Mouse (Mus musculus) CH12.LX (cell line): ENCODE measurements around the gene Exosc10. TPM values are rescaled to one million over a fixed set of nuclear protein-coding genes. Genes with fewer than 3 reads are reported as not detected.

ENCODE experiments used
- DNase-seq: peaks from one replicate; pipeline ENCODE4 v3.0.0-alpha.2; 2013; ENCODE audit errors: extremely low read depth
- H3K27ac ChIP-seq: 2 replicates; pipeline ENCODE4 v1.5.1; 2012; ENCODE audit warnings: low read depth, mild to moderate bottlenecking, control low read depth, moderate library complexity; ENCODE audit not compliant: insufficient read depth
- H3K27me3 ChIP-seq: replicated peaks from 2 replicates; pipeline ENCODE3; 2012; ENCODE audit warnings: inconsistent platforms
- H3K36me3 ChIP-seq, 2 experiments: replicated peaks in 1 of 2; 2 replicates each; pipeline versions ENCODE3 to v1.6.1; 2012; ENCODE audit warnings: inconsistent platforms in 1 of 2, low read length in 1 of 2, mild to moderate bottlenecking in 1 of 2, mixed read lengths in 1 of 2, moderate library complexity in 1 of 2; ENCODE audit not compliant: control insufficient read depth in 1 of 2, insufficient read depth in 1 of 2
- H3K4me1 ChIP-seq, 2 experiments: 2 replicates each; pipeline ENCODE4 v1.6.1; 2012; ENCODE audit warnings: inconsistent platforms in 1 of 2, moderate library complexity in 1 of 2; ENCODE audit not compliant: insufficient read depth in 2 of 2, control insufficient read depth in 1 of 2
- H3K4me2 ChIP-seq: 2 replicates; pipeline ENCODE4 v1.6.1; 2012; ENCODE audit warnings: low read depth, mild to moderate bottlenecking, control low read depth; ENCODE audit not compliant: poor library complexity, insufficient read depth, severe bottlenecking
- H3K4me3 ChIP-seq, 3 experiments: fragments of 150-350 bp in 1 of 3; sonication (generic) in 1 of 3; replicated peaks in 1 of 3; 2 replicates each; pipeline versions ENCODE3 to v1.5.1; 2011 to 2012; ENCODE audit warnings: low read depth in 2 of 3, low read length in 2 of 3, mild to moderate bottlenecking in 2 of 3, moderate library complexity in 2 of 3, control low read depth in 1 of 3, improper control_type of control experiment in 1 of 3, inconsistent platforms in 1 of 3, mixed read lengths in 1 of 3; ENCODE audit not compliant: poor library complexity in 1 of 3
- H3K79me2 ChIP-seq: replicated peaks from 2 replicates; pipeline ENCODE4 v1.6.1; 2012; ENCODE audit warnings: mild to moderate bottlenecking, moderate library complexity; ENCODE audit not compliant: control insufficient read depth, poor library complexity, insufficient read depth, severe bottlenecking; ENCODE audit errors: extremely low read depth
- H3K9ac ChIP-seq: 2 replicates; pipeline ENCODE4 v1.6.1; 2012; ENCODE audit warnings: low read depth, mild to moderate bottlenecking, control low read depth, moderate library complexity; ENCODE audit not compliant: insufficient read depth
- H3K9me3 ChIP-seq: replicated peaks from 2 replicates; pipeline ENCODE3; 2012; ENCODE audit warnings: low read length, inconsistent platforms, mixed read lengths
- CHD2 ChIP-seq: IDR thresholded peaks from 2 replicates; pipeline ENCODE4 v1.6.1; 2011; ENCODE audit warnings: low read length, improper control_type of control experiment
- CTCF ChIP-seq, 2 experiments: IDR thresholded peaks in 1 of 2; conservative IDR thresholded peaks in 1 of 2; 2 replicates each; pipeline ENCODE4 v1.5.1; 2011 to 2012; ENCODE audit warnings: low read depth in 2 of 2, low read length in 2 of 2, improper control_type of control experiment in 1 of 2, inconsistent platforms in 1 of 2, mild to moderate bottlenecking in 1 of 2, moderate library complexity in 1 of 2
- EP300 ChIP-seq: IDR thresholded peaks from 2 replicates; pipeline ENCODE4 v1.6.1; 2011; ENCODE audit warnings: low read length, improper control_type of control experiment
- GABPA ChIP-seq: IDR thresholded peaks from 2 replicates; pipeline ENCODE4 v1.6.1; 2012; ENCODE audit warnings: low read depth, low read length, improper control_type of control experiment, inconsistent platforms; ENCODE audit not compliant: insufficient replicate concordance
- HCFC1 ChIP-seq: IDR thresholded peaks from 2 replicates; pipeline ENCODE4 v1.6.1; 2012; ENCODE audit warnings: low read depth, mild to moderate bottlenecking, inconsistent platforms, low read length, improper control_type of control experiment
- JUN ChIP-seq: IDR thresholded peaks from 2 replicates; pipeline ENCODE4 v1.6.1; 2011; ENCODE audit warnings: low read depth, mild to moderate bottlenecking, low read length, improper control_type of control experiment, moderate library complexity; ENCODE audit not compliant: insufficient read depth
- JUND ChIP-seq: conservative IDR thresholded peaks from 2 replicates; pipeline ENCODE4 v1.6.1; 2011; ENCODE audit warnings: low read depth, low read length, improper control_type of control experiment
- KAT2A ChIP-seq: IDR thresholded peaks from 2 replicates; pipeline ENCODE4 v1.6.1; 2012; ENCODE audit warnings: low read length, improper control_type of control experiment, inconsistent platforms; ENCODE audit not compliant: insufficient replicate concordance
- MAX ChIP-seq: IDR thresholded peaks from 2 replicates; pipeline ENCODE4 v1.6.1; 2011; ENCODE audit warnings: low read length, improper control_type of control experiment
- MEF2A ChIP-seq: IDR thresholded peaks from 2 replicates; pipeline ENCODE4 v1.6.1; 2014; ENCODE audit warnings: low read depth, mild to moderate bottlenecking, inconsistent platforms, low read length, improper control_type of control experiment, borderline replicate concordance
- MXI1 ChIP-seq: IDR thresholded peaks from 2 replicates; pipeline ENCODE4 v1.6.1; 2011; ENCODE audit warnings: mild to moderate bottlenecking, low read depth, low read length, improper control_type of control experiment
- NELFE ChIP-seq: IDR thresholded peaks from 2 replicates; pipeline ENCODE4 v1.6.1; 2011; ENCODE audit warnings: low read depth, low read length, improper control_type of control experiment
- NRF1 ChIP-seq: IDR thresholded peaks from 2 replicates; pipeline ENCODE4 v1.6.1; 2014; ENCODE audit warnings: low read depth, mild to moderate bottlenecking, inconsistent platforms, low read length, improper control_type of control experiment, moderate library complexity
- PAX5 ChIP-seq: IDR thresholded peaks from 2 replicates; pipeline ENCODE4 v1.6.1; 2012; ENCODE audit warnings: low read length, inconsistent platforms, mixed read lengths
- RAD21 ChIP-seq: IDR thresholded peaks from 2 replicates; pipeline ENCODE4 v1.6.1; 2011; ENCODE audit warnings: low read depth, mild to moderate bottlenecking, low read length, improper control_type of control experiment, moderate library complexity
- RCOR1 ChIP-seq: conservative IDR thresholded peaks from 2 replicates; pipeline ENCODE4 v1.6.1; 2012; ENCODE audit warnings: low read depth, mild to moderate bottlenecking, inconsistent platforms, low read length, improper control_type of control experiment
- SIN3A ChIP-seq: IDR thresholded peaks from 2 replicates; pipeline ENCODE4 v1.6.1; 2012; ENCODE audit warnings: low read length, improper control_type of control experiment, inconsistent platforms
- SMC3 ChIP-seq: IDR thresholded peaks from 2 replicates; pipeline ENCODE4 v1.6.1; 2011; ENCODE audit warnings: low read depth, low read length, improper control_type of control experiment
- TBP ChIP-seq: conservative IDR thresholded peaks from 2 replicates; pipeline ENCODE4 v1.6.1; 2011; ENCODE audit warnings: low read depth, low read length, improper control_type of control experiment
- UBTF ChIP-seq: IDR thresholded peaks from 2 replicates; pipeline ENCODE4 v1.6.1; 2012; ENCODE audit warnings: low read depth, mild to moderate bottlenecking, inconsistent platforms, low read length, improper control_type of control experiment, moderate library complexity
- ZC3H11A ChIP-seq: IDR thresholded peaks from 2 replicates; pipeline ENCODE4 v1.6.1; 2012; ENCODE audit warnings: low read depth, mild to moderate bottlenecking, inconsistent platforms, low read length, improper control_type of control experiment
- ZKSCAN1 ChIP-seq: IDR thresholded peaks from 2 replicates; pipeline ENCODE4 v1.6.1; 2012; ENCODE audit warnings: low read depth, inconsistent platforms, low read length, improper control_type of control experiment, borderline replicate concordance
- ZMIZ1 ChIP-seq: IDR thresholded peaks from 2 replicates; pipeline ENCODE4 v1.6.1; 2012; ENCODE audit warnings: low read depth, mild to moderate bottlenecking, inconsistent platforms, low read length, improper control_type of control experiment
- ZNF384 ChIP-seq: IDR thresholded peaks from 2 replicates; pipeline ENCODE4 v1.6.1; 2012; ENCODE audit warnings: low read depth, low read length, improper control_type of control experiment, inconsistent platforms
- dilution Hi-C: fragments of 300-500 bp; cut with MboI; formaldehyde crosslinking; loops from 2 replicates; pipeline ENCODE4 v1.14.3; 2020; ENCODE audit warnings: low sequenced_read_pairs; ENCODE audit not compliant: extremely low pct_unique_long_range_greater_than_20kb, extremely low pct_ligation_motif_present
- in situ Hi-C: fragments of 300-500 bp; cut with MboI; formaldehyde crosslinking; loops from 3 replicates; pipeline ENCODE4 v1.14.3; 2019; ENCODE audit warnings: low sequenced_read_pairs, low pct_ligation_motif_present, low pct_unique_long_range_greater_than_20kb, mixed read lengths
- polyA plus RNA-seq: library from polyadenylated mRNA; unstranded; fragments of >175 nt; gene quantifications from 2 replicates; pipeline ENCODE4 v1.2.1, GENCODE M21; 2012; ENCODE audit warnings: low read depth; ENCODE audit not compliant: insufficient read length
- total RNA-seq, 2 experiments: library from RNA; depleted of rRNA; stranded (reverse); fragments of 300-350 nt in 1 of 2; fragments of >200 nt in 1 of 2; gene quantifications; 2 replicates each; pipeline ENCODE4 v1.2.3; 2012 to 2014

Exosc10 gene
- total and polyA plus RNA-seq, 3 experiments = 40.1 to 108 (median 61.8) TPM

DNA sequence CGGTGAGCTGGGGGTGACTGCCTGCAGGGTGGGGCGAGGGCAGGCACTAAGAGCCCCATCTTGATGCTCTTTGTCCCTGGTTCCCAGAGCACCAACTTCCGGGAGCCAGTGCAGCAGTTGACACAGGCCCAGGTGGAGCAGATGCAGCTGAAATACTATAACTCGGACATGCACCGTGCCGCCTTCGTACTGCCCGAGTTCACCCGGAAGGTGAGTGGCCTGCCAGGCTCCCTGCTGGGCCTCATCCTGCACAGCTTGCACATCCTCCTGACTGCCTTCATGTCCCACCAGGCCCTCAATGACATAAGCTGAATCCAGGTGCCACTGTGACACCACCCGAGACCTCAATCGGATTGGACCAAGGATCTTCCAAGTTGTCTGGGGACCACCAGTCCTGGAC, 35.8 kb downstream of the Exosc10 start:
- no peak overlapping the region for H3K9ac ChIP-seq
- peaks cover 15 to 29% of the 10 kb centered on the region in 2 experiments for H3K4me1 ChIP-seq
- H3K4me2 ChIP-seq = no peak overlapping the region
- peaks cover 27% of the 10 kb centered on the region for H3K79me2 ChIP-seq
- in situ Hi-C loops = no loop called here
- peaks cover 43 to 65% of the 10 kb centered on the region in 2 experiments for H3K36me3 ChIP-seq
- H3K9me3 ChIP-seq = peaks cover 38% of the 10 kb centered on the region
- H3K27ac ChIP-seq = no peak overlapping the region
- H3K27me3 ChIP-seq = no peaks in the 10 kb centered on the region
- DNase-seq = no peak
- dilution Hi-C loops = no loop called here
- no peak for TF ChIP-seq HCFC1
- TF ChIP-seq CHD2 = no peak
- TF ChIP-seq ZNF384 = no peak
- no peak for TF ChIP-seq ZMIZ1
- TF ChIP-seq ZC3H11A = no peak
- no peak for TF ChIP-seq NELFE
- TF ChIP-seq ZKSCAN1 = no peak
- no peak overlapping the region for H3K4me3 ChIP-seq

DNA sequence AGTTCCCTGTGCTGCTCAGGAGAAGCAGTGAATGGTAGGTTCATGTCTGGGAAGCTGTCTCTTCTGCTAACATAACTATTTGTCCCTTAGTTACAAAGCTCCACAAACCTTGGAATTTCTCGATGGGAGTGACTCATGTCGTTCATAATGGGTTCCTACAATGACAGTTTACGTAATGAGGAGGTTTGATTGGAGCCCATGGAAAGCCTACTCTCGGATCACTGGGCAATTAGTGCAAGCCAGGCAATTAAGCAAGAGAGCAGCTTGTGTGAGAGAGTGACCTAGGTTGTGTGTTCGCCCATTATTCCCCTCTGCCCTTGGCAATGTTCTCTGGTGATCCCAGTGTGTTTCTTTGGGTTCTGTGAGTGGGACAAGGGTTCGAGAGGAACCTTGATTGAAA, 37.7 kb downstream of the Exosc10 start:
- no peak for DNase-seq
- peaks cover 53 to 80% of the 10 kb centered on the region in 2 experiments for H3K36me3 ChIP-seq
- dilution Hi-C loops = no loop called here

DNA sequence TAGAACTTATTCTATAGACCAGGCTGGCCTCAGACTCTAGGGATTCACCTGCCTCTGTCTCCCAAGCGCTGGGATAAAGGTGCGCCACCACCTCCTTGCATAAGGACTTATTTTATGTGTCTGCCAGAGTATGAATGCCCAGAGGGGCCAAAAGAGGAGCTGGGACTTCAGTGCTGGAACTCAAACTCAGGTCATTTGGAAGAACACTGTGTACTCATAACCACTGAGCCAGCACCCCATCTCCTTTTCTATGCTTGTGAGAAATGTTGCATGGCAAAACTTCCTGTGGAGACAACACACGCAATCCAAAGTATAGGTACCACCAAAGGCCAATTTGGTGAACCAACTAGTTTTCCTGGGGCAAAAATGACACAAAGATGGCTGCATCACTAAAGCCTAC, 38.5 kb downstream of the Exosc10 start:
- Histone ChIP-seq H3K4me3 (no peak overlapping the region), H3K9ac (no peak overlapping the region), H3K27me3 (no peaks in the 10 kb centered on the region), H3K4me2 (no peak overlapping the region), H3K4me1 (peaks cover 15 to 37% of the 10 kb centered on the region in 2 experiments), H3K36me3 (peaks cover 53 to 81% of the 10 kb centered on the region in 2 experiments), H3K9me3 (peaks cover 40% of the 10 kb centered on the region), H3K27ac (no peak overlapping the region), H3K79me2 (peaks cover 23% of the 10 kb centered on the region)
- dilution Hi-C loops (no loop called here), in situ Hi-C loops (no loop called here)
- TF ChIP-seq MEF2A (no peak), JUND (no peak), NRF1 (no peak), TBP (no peak), SIN3A (no peak), NELFE (no peak), RCOR1 (no peak), JUN (no peak), MAX (no peak), KAT2A (no peak), SMC3 (no peak), EP300 (no peak), RAD21 (no peak), MXI1 (no peak), CTCF (conservative IDR thresholded peaks at IDR 0.05 in 1 of 2, IDR thresholded peaks at IDR 0.05 in 1 of 2; ENCODE audit: low read depth in 2 of 2, low read length in 2 of 2) (no peak), ZMIZ1 (no peak), PAX5 (no peak), GABPA (no peak)
- DNase-seq = no peak

More for the DNA sequence above, 37.7 kb downstream of the Exosc10 start:
- peaks cover 40% of the 10 kb centered on the region for H3K9me3 ChIP-seq
- no peaks in the 10 kb centered on the region for H3K27me3 ChIP-seq
- H3K9ac ChIP-seq = no peak overlapping the region
- TF ChIP-seq HCFC1 (no peak), UBTF (no peak), SIN3A (no peak), MEF2A (no peak), MXI1 (no peak)
- no peak overlapping the region for H3K27ac ChIP-seq
- no peak overlapping the region for H3K4me3 ChIP-seq
- H3K4me2 ChIP-seq = no peak overlapping the region
- H3K4me1 ChIP-seq = peaks cover 14 to 31% of the 10 kb centered on the region in 2 experiments
- in situ Hi-C loops = no loop called here
- H3K79me2 ChIP-seq = peaks cover 27% of the 10 kb centered on the region
